ENCODE assay signal across 22 mouse cellular contexts in genomic region chr4:71757865-71758264, GRCm38 (mm10). TPM values are rescaled to one million over a fixed set of nuclear protein-coding genes. Genes with fewer than 3 reads are reported as not detected.
DNase-seq lines count a peak whose midpoint lies in the region; ATAC-seq lines count a peak whose summit lies in the region.
"Had no signal": no experiment of that assay in that cellular context is flagged by ENCODE, and none has a peak within 500 bp of the region (broad histone marks: within the 10 kb centered on the region; RNA-seq: fewer than 3 reads in every experiment).

Gene Gm11232, minus strand, starts transcription at chr4:71757965.

- no peak for DNase-seq in kidney, postnatal 25 days
- DNase-seq in kidney, postnatal 10 days: peak; percentile 11
- no peak for DNase-seq in kidney, postnatal 36 days
- DNase-seq in ZHBTc4 (ENCODE audit: low read depth, low spot score) (peak; percentile 21), adipocyte (ENCODE audit: low spot score) (no peak)
- no peak for DNase-seq in gastrocnemius, adult 18-20 months (ENCODE audit: low spot score)
- DNase-seq: adrenal gland, postnatal 10 days; cerebellum, adult 11-12 months; cerebellum, adult 9-10 months; cerebellum, postnatal 36 days; gastrocnemius, postnatal 14 days; heart, adult 2 months; heart, postnatal 14 days had no signal

- H3K4me1 ChIP-seq in kidney, embryonic 14.5 days (ENCODE audit: control insufficient read depth, insufficient read depth, low read length): no peaks in the 10 kb centered on the region
- 0 out of 2 replicates have a peak, but pooled peaks cover 3% of the 10 kb centered on the region for H3K4me1 ChIP-seq in intestine, embryonic 15.5 days (replicated peaks)
- H3K4me1 ChIP-seq: embryonic facial prominence, embryonic 13.5 days; forebrain, embryonic 12.5 days; heart, embryonic 15.5 days had no signal

- 77% methylated on average over 2 of the region's 2 CpGs for WGBS in kidney, embryonic 14.5 days
- WGBS in intestine, embryonic 15.5 days: 58% methylated on average over 2 of the region's 2 CpGs

- H3K4me3 ChIP-seq in kidney, embryonic 14.5 days (ENCODE audit: low read length): no peak within 1 kb of the TSS
- H3K4me3 ChIP-seq in intestine, embryonic 15.5 days (replicated peaks): no peak within 1 kb of the TSS
- H3K4me3 ChIP-seq: embryonic facial prominence, embryonic 13.5 days; forebrain, embryonic 12.5 days; heart, adult 2 months; heart, embryonic 15.5 days had no signal

- H3K27ac ChIP-seq in kidney, embryonic 14.5 days (ENCODE audit: low read depth, low read length): peak within 1 kb of the TSS; percentile 44; the same call in 1 of the 2 replicates
- 0 out of 2 replicates have a peak within 1 kb of the TSS, but pooled peaks have one; percentile 36 for H3K27ac ChIP-seq in intestine, embryonic 15.5 days
- H3K27ac ChIP-seq: embryonic facial prominence, embryonic 13.5 days; forebrain, embryonic 12.5 days; heart, adult 2 months; heart, embryonic 15.5 days had no signal

- no peaks in the 10 kb centered on the region for H3K36me3 ChIP-seq in kidney, embryonic 14.5 days (ENCODE audit: control insufficient read depth, insufficient read depth, low read length)
- H3K36me3 ChIP-seq in intestine, embryonic 15.5 days: no peaks in the 10 kb centered on the region
- H3K36me3 ChIP-seq: embryonic facial prominence, embryonic 13.5 days; forebrain, embryonic 12.5 days; heart, embryonic 15.5 days had no signal

- H3K4me2 ChIP-seq in kidney, embryonic 14.5 days (replicated peaks; ENCODE audit: low read depth, low read length): no peak within 1 kb of the TSS
- no peak within 1 kb of the TSS for H3K4me2 ChIP-seq in intestine, embryonic 15.5 days (replicated peaks)
- H3K4me2 ChIP-seq: embryonic facial prominence, embryonic 13.5 days; forebrain, embryonic 12.5 days; heart, embryonic 11.5 days; heart, embryonic 15.5 days had no signal

- no peaks in the 10 kb centered on the region for H3K9me3 ChIP-seq in kidney, embryonic 14.5 days (ENCODE audit: control insufficient read depth, low read length)
- no peaks in the 10 kb centered on the region for H3K9me3 ChIP-seq in intestine, embryonic 15.5 days
- H3K9me3 ChIP-seq: embryonic facial prominence, embryonic 13.5 days; forebrain, embryonic 12.5 days; heart, embryonic 15.5 days had no signal

- H3K9ac ChIP-seq in kidney, embryonic 14.5 days (ENCODE audit: low read depth, low read length): no peak within 1 kb of the TSS
- no peak within 1 kb of the TSS for H3K9ac ChIP-seq in intestine, embryonic 15.5 days
- H3K9ac ChIP-seq: embryonic facial prominence, embryonic 13.5 days; forebrain, embryonic 12.5 days; heart, embryonic 15.5 days had no signal

- H3K27me3 ChIP-seq in kidney, embryonic 14.5 days (ENCODE audit: control insufficient read depth, insufficient read depth, low read length): no peaks in the 10 kb centered on the region
- H3K27me3 ChIP-seq in intestine, embryonic 15.5 days (replicated peaks): no peaks in the 10 kb centered on the region
- H3K27me3 ChIP-seq: embryonic facial prominence, embryonic 13.5 days; heart, embryonic 15.5 days had no signal

- no peak for ATAC-seq in kidney, embryonic 14.5 days (ENCODE audit: low FRiP score, low TSS enrichment)
- ATAC-seq in intestine, embryonic 15.5 days: no peak; the same call in 1 of the 2 replicates
- ATAC-seq: forebrain, embryonic 16.5 days had no signal

RNA-seq across cellular contexts. Expression of gene Gm11232, which starts in this region (rescaled TPM):
- 2.4 and 2.7 TPM in 2 replicates for polyA plus RNA-seq in kidney, embryonic 14.5 days (2014; fragmentation: Nextera tagmentation; extraction: Ambion mirVana)
- 0.48 and 0.49 TPM in 2 replicates for polyA plus RNA-seq in intestine, embryonic 15.5 days (2015; fragmentation: Nextera tagmentation; extraction: Ambion mirVana)
- not detected for total RNA-seq in gastrocnemius, adult 18-20 months (2021)
- total RNA-seq: adrenal gland, postnatal 10 days; gastrocnemius, postnatal 14 days; heart, adult 2 months; heart, postnatal 14 days; hematopoietic stem cell, adult 5-6 weeks had no signal
- polyA plus RNA-seq: embryonic facial prominence, embryonic 13.5 days; forebrain, embryonic 12.5 days; forebrain, embryonic 16.5 days; frontal cortex, adult 2 months; heart, adult 2 months; heart, embryonic 15.5 days had no signal

Comparison
In these comparisons a context has a peak if more than half of its experiments do, and no peak if none do; other contexts are left out.
1. DNase-seq: peak in kidney, postnatal 10 days (single experiment) and ZHBTc4 (single experiment); none in kidney, postnatal 25 days (0 of 2), kidney, postnatal 36 days (0 of 2), gastrocnemius, adult 18-20 months (single experiment) and adipocyte (single experiment).